Mouse (Mus musculus) testis, postnatal 10 days (tissue): ENCODE results near the gene Msh5.
"Not testable (repeated sequence)": the region's sequence is repeated elsewhere in the genome, so short reads cannot be mapped to it uniquely, and the experiment has no call there.

Source experiments
- DNase-seq: peaks from one replicate; pipeline ENCODE4 v3.0.0; 2021; ENCODE audit warnings: low spot score

Msh5 gene

GRCm38 (mm10) chr17:35002153-35002865 is 44.2 kb downstream of the Msh5 start:
- DNase-seq = no peak

DNA sequence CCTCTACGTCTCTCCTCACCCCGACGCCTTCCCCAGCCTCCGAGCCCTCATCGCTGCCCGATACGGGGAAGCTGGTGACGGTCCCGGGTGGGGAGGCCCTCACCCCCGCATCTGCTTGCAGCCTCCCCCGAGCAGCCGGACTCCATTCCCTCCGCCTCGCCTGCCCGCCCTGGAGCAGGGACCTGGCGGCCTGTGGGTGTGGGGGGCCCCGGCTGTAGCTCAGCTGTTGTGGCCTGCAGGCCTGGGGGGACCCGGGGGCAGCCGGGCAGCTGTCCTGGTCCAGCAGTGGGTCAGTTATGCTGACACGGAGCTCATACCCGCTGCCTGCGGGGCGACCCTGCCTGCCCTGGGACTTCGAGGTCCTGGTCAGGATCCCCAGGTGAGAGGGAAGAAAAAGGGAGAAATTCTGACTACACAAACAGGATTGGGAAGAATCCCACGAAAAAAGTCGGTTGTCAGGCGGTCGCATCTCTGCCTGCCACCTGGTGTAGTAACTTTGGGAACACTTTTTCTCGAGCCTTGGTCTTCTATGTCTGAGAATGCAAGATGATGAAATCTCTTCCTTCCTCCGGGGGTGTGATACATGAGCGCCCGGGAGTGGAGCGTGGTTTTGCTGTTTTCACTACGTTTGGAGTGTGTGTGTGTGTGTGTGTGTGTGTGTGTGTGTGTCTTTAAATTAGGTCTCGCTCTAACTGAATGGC is 44.9 kb downstream of the Msh5 start:
- DNase-seq = peak; percentile 52

- peak; percentile 91 for DNase-seq
Measured at GRCm38 (mm10) chr17:35000717-35001451, 45.7 kb downstream of the Msh5 start, which contains the start of gene Vars. Vars (plus strand) TSS chr17:35000987.

- not testable (repeated sequence) for DNase-seq
Measured at GRCm38 (mm10) chr17:34999871-35000716, 46.5 kb downstream of the Msh5 start.

DNA sequence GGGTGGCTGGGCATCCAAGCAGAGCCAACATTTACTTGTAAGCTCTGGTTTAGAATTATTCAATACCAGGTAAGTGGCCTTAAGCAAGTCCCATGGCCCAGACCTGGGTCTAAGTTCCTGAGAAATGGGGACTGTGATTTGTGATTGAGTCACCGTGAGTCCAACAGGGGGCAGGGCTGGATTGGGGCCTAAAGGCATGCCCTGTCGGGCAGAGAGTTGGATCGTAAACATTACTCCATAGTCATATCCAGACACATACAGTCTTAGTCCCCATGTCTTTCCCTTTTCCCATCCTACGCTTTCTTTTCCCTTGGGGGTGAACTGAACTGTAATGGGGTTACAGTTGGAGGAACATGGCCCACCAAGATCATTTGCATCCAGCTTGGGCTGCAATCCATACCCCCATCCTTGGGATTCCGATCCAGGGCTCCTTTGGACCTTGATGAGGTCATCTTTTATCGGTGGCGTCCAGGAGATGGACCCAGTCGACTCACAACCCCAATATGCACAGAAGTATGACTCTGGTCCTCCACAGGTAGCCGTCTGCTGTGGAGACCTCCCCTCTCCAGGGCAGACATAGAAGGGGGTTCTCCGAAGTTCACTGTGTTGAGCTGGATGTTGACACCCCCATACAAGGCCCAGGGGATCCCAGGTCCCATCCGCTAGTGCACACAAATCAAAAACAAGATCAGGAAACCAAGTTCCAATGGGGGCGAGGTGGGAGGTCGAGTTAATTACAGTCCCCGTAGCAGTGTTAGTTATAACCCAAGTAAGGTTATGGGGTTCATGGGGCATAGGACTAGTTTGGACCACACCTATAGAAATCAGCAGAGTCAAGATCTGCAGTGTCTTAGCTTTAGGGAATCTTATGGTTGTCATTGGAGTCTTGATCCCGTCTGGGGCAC is 47.8 kb downstream of the Msh5 start:
- DNase-seq = no peak

- DNase-seq = no peak
Measured at GRCm38 (mm10) chr17:34997142-34997483, 49.4 kb downstream of the Msh5 start.

DNA sequence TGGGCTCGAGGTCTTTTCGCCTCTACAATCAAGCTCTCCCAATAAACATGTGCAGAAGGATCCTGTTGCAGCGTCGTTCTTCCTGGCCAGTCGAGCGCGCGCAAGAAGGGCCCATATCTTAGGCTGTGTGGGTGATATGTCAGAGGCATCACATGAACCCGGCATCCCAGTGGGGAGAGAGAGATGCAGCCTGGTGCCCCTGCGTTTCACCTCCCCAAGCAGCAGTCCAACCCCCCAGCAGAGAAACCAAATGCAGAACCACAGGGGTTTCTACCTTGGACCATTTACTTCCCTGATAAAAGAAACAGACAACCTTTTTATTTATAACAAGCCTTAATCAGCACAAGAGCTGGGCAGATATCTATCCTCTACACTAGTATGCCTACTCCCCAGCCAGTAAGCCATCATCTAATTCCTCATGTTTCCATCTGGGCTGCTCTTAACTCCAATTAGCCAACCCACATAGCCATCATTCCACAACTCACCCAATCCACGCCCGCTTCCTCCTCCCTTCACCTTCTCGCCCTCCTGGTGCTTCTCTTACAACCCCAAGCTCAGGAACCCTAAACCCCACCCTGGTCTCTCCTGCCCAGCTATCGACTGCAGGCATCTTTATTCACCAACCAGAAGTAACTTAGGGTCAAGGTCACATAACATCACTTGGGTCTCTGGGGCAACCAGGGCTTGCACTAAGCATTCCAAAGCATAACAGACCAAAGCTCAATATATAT is 50.0 kb downstream of the Msh5 start:
- no peak for DNase-seq

DNA sequence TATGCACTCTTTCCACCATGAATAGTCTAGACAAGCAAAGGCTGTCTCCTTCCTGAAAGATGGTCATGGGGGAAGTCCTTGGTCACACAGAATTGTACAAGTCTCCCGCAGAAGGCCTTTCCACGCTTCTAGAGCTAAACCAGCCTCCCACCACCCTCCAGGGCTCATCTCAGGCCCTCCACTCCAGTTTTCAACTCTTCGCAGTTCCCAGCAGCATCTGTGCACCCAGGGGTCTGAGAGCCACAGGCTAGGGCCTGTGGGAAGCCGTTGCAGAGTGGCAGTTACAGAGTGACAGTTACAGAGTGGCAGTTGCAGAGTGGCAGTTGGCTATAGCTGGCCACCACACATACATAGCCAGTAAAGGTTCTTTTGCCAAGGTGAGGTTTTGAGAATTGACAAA is 50.6 kb downstream of the Msh5 start:
- DNase-seq = not testable (repeated sequence)

GRCm38 (mm10) chr17:34995192-34995591 is 51.4 kb downstream of the Msh5 start:
- DNase-seq = not testable (repeated sequence)

DNA sequence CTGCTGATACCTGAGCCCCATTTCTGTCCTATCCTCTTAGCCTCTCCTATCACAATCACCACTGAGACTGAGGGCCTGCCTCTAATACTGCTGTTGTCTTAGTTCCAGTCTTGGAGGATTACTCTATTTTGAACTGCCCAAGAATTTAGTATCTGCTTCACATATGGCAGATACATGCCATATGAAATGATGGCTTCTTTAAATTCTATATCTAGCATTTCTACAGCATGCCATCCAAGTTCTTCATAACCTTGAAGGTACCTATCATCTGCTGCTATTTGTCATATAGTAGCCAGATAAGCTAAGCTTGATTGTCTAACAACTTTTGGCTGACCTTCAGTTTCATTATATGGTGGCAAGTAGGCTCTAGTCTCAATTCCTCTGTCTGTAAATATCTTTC is 51.8 kb downstream of the Msh5 start:
- DNase-seq = no peak

DNA sequence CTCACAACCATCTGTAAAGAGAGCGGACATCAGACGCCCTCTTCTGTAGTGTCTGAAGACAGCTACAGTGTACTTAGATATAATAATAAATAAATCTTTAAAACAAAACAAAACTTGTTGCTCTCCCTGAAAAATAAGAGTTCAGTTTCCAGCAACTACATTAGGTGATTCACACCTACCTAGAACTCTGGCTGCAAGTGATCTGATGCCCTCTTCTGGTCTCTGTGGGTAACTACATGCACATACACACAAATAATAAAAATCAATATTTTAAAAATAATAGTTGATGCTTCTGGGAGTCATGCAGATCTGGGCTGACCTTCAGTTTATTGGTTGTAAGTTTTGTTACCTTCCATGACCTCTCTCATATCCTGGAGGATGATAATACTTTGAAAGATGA is 62.3 kb downstream of the Msh5 start:
- no peak for DNase-seq

DNA sequence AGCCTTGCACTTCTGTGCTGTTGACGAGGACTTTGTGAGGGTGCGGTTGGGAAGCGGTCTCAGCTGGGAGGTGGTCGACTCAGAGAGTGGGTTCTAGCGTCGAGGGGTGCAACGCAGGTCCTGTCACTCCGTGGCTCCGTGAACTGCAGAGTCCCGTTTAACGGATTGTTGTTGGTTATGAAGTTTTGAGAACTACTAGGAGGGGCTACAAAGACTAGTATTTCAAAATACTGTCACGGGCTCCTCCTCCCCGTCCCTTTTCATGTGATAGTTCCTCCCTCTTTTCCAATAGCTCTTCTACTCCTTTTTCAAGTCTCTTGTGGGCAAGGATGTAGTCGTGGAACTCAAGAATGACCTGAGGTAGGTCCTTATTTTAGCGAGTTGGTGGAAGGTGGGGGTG is 64.2 kb downstream of the Msh5 start:
- DNase-seq = no peak

GRCm38 (mm10) chr17:34981690-34982180 is 64.8 kb downstream of the Msh5 start, which contains the start of gene Lsm2:
Lsm2 (plus strand) TSS chr17:34981862.
- peak; percentile 90 for DNase-seq

GRCm38 (mm10) chr17:34980655-34981054 is 65.9 kb downstream of the Msh5 start:
- DNase-seq = no peak

DNA sequence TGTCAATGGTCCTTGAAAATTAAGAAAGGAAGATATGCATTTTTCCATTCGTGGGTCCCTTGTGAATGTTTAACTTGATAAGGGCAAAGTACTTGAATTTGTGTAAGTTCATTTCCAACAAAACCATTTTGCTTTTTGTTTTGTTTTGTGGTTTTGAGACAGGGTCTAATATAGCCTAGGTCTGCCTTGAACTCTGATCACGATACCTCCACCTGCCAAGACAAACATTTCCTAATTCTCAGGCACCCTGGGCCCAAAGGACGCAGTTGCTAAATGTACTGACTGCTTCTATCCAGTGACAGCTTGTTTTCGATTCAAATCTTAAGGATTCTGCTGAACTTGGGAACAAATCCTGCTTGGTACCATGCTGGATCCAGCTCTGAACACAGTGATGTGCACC is 66.9 kb downstream of the Msh5 start:
- no peak for DNase-seq
